Mouse (Mus musculus): ENCODE data around the gene Olfr1284. TPM values are rescaled to one million over a fixed set of nuclear protein-coding genes. Genes with fewer than 3 reads are reported as not detected.

Olfr1284 gene
- not detected in 2 replicates for polyA plus RNA-seq (2012; rRNA removed; ENCODE audit: low replicate concordance)

DNA sequence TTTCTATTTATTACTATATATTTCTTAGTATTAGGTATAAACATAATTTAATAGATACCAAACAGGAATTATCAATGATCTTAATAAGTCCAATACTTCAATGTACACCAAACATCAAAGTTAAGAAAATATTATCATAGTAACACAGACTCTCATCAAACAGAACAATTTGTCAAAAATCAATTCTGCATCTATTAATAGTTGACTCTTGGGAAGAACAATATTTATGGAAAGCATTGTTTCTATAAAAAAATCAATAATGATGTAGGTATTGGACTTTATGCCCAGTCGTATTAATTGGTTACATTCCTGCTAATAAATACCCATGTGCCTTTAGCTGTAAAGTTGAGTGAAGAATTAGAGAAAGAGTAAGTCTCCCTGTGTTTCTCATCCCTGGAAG is at the start of gene Olfr1284:
Olfr1284 (plus strand) TSS at position 301 of the 400 bp plus-strand sequence.

DNA sequence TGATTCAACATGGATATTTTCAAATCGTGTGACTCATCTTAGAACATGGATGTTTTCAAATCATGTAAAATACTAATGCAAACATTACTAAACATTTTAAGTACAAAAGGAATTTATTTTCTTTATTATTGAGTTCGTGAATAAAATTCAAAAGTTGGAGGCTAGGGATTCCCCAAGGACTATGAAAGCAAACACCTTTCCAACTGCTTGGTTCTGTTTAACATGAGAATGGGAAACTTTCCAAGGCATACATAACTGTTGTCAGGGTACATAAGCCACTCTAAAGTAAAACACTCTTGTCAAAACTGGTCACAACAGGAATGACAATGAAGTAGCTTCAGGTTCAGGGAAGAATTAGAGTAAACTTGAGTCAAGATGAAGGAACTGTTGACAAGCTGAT is 49.1 kb upstream of the Olfr1284 start, which contains the start of gene Olfr1281:
Olfr1281 (plus strand) TSS at position 301 of the 400 bp plus-strand sequence.

DNA sequence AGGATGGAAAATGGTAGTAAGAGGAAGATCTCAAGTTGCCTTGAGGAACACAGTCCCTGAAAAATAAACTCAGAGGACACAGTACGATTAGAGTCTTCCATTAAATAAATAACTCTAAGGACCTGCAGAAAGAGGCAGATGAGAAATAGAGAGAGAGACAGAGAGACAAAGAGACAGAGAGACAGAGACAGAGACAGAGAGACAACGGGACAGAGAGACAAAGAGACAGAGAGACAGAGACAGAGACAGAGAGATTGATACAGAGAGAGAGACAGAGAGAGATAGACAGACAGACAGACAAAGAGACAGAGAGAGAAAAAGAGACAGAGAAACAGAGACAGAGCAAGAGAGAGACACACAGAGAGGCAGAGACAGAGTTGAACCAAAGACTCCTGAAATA is 39.3 kb upstream of the Olfr1284 start, which contains the start of gene Olfr1282:
Olfr1282 (minus strand) TSS at position 101 of the 400 bp plus-strand sequence.

DNA sequence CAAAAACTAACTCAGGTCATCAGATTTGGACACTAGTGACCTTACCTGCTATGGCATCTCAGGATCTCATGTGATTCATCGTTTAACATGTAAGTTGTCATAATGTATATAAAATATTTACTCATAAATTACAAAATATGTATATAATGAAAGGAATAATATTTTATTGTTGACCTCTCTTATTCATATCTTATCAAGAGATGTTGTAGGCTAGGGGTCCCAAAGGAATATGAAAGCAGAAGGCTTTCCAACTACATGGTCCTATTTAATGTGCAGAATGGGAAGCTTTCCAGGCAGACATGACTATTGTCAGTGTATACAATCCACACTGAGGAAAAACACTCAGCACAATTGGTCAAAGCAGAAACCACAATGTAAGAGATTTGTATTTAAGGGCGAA is 8.8 kb upstream of the Olfr1284 start, which contains the start of gene Olfr1283:
Olfr1283 (plus strand) TSS at position 301 of the 400 bp plus-strand sequence.

DNA sequence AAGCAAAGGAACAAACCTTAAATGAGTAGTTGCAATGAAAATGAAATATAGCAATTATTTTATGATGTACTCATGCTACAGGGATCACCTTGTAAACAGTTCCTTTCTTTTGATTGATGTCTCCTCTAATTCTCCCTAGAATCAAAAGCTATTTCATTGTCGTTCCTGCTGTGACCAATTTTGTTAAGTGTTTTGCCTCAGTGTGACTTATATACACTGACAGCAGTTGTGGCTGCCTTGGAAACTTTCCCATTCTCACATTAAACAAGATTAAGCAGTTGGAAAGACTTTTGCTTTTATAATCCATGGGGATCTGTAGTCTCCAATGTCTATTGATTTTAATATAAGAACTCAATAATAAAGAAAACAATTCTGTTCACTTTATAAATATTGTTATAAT is 47.6 kb downstream of the Olfr1284 start, which contains the start of gene Olfr1286:
Olfr1286 (minus strand) TSS at position 185 of the 400 bp plus-strand sequence.

Other genes starting within 250 kb of the Olfr1284 start
- not detected in 2 replicates for gene Gm15130, start 222.6 kb upstream of the Olfr1284 start, polyA plus RNA-seq (2012; rRNA removed; ENCODE audit: low replicate concordance)
- not detected in 2 replicates for gene 4930430A15Rik, start 145.9 kb upstream of the Olfr1284 start, polyA plus RNA-seq (2012; rRNA removed; ENCODE audit: low replicate concordance)
- gene Olfr1275, start 140.2 kb upstream of the Olfr1284 start, polyA plus RNA-seq (2012; rRNA removed; ENCODE audit: low replicate concordance): not detected in 2 replicates
- gene Olfr1276, start 121.0 kb upstream of the Olfr1284 start, polyA plus RNA-seq (2012; rRNA removed; ENCODE audit: low replicate concordance): not detected in 2 replicates
- not detected in 2 replicates for gene Olfr1277, start 101.4 kb upstream of the Olfr1284 start, polyA plus RNA-seq (2012; rRNA removed; ENCODE audit: low replicate concordance)
- not detected in 2 replicates for gene Olfr1278, start 85.4 kb upstream of the Olfr1284 start, polyA plus RNA-seq (2012; rRNA removed; ENCODE audit: low replicate concordance)
- gene Olfr1279, start 74.9 kb upstream of the Olfr1284 start, polyA plus RNA-seq (2012; rRNA removed; ENCODE audit: low replicate concordance): not detected in 2 replicates
- gene Olfr1280, start 61.5 kb upstream of the Olfr1284 start, polyA plus RNA-seq (2012; rRNA removed; ENCODE audit: low replicate concordance): not detected in 2 replicates
- gene Olfr1281, start 49.0 kb upstream of the Olfr1284 start, polyA plus RNA-seq (2012; rRNA removed; ENCODE audit: low replicate concordance): not detected in 2 replicates
- not detected in 2 replicates for gene Olfr1282, start 39.4 kb upstream of the Olfr1284 start, polyA plus RNA-seq (2012; rRNA removed; ENCODE audit: low replicate concordance)
- gene Olfr1283, start 8.7 kb upstream of the Olfr1284 start, polyA plus RNA-seq (2012; rRNA removed; ENCODE audit: low replicate concordance): not detected in 2 replicates
- not detected in 2 replicates for gene Olfr1286, start 47.6 kb downstream of the Olfr1284 start, polyA plus RNA-seq (2012; rRNA removed; ENCODE audit: low replicate concordance)
- gene Olfr1287, start 73.6 kb downstream of the Olfr1284 start, polyA plus RNA-seq (2012; rRNA removed; ENCODE audit: low replicate concordance): not detected in 2 replicates
- not detected in 2 replicates for gene Olfr1288, start 98.6 kb downstream of the Olfr1284 start, polyA plus RNA-seq (2012; rRNA removed; ENCODE audit: low replicate concordance)
- not detected in 2 replicates for gene Olfr1289, start 105.3 kb downstream of the Olfr1284 start, polyA plus RNA-seq (2012; rRNA removed; ENCODE audit: low replicate concordance)
- gene Olfr1290, start 118.3 kb downstream of the Olfr1284 start, polyA plus RNA-seq (2012; rRNA removed; ENCODE audit: low replicate concordance): not detected in 2 replicates
- not detected in 2 replicates for gene Olfr1291-ps1, start 121.7 kb downstream of the Olfr1284 start, polyA plus RNA-seq (2012; rRNA removed; ENCODE audit: low replicate concordance)
- not detected in 2 replicates for gene Olfr1293-ps, start 149.7 kb downstream of the Olfr1284 start, polyA plus RNA-seq (2012; rRNA removed; ENCODE audit: low replicate concordance)
- not detected in 2 replicates for gene Olfr1294, start 164.8 kb downstream of the Olfr1284 start, polyA plus RNA-seq (2012; rRNA removed; ENCODE audit: low replicate concordance)
- not detected in 2 replicates for gene Olfr1295, start 194.2 kb downstream of the Olfr1284 start, polyA plus RNA-seq (2012; rRNA removed; ENCODE audit: low replicate concordance)

Measured in mammary gland, adult 2 months (tissue).